In genomic region chr19:29657033-29657432, GRCm38 (mm10) we compare ENCODE assay signal across 26 mouse cellular contexts. TPM values are rescaled to one million over a fixed set of nuclear protein-coding genes. Genes with fewer than 3 reads are reported as not detected.
"Had no signal": no experiment of that assay in that cellular context is flagged by ENCODE, and none has a peak within 500 bp of the region (broad histone marks: within the 10 kb centered on the region; RNA-seq: fewer than 3 reads in every experiment).

No protein-coding gene starts in this region.

- DNase-seq: kidney, adult 9 months; kidney, postnatal 14 days; layer of hippocampus, adult 9-11 months; left cerebral cortex, postnatal 4 days; liver, postnatal 0 days; lung, embryonic 14.5 days; right cerebral cortex, postnatal 25 days; spleen, adult 18-20 months; thymus, postnatal 25 days had no signal

- H3K4me1 ChIP-seq: midbrain, embryonic 12.5 days; stomach, embryonic 15.5 days had no signal

- H3K9ac ChIP-seq: limb, embryonic 12.5 days; limb, embryonic 15.5 days; liver, embryonic 14.5 days; liver, postnatal 0 days; lung, embryonic 14.5 days; midbrain, embryonic 12.5 days; stomach, embryonic 15.5 days had no signal

- H3K4me2 ChIP-seq: limb, embryonic 12.5 days; limb, embryonic 15.5 days; liver, embryonic 11.5 days; lung, embryonic 14.5 days; midbrain, embryonic 12.5 days; stomach, embryonic 15.5 days had no signal

- H3K27me3 ChIP-seq: limb, embryonic 12.5 days; limb, embryonic 15.5 days; midbrain, embryonic 12.5 days; stomach, embryonic 15.5 days had no signal

- ATAC-seq: intestine, postnatal 0 days; liver, postnatal 0 days; lung, postnatal 0 days had no signal

- H3K4me3 ChIP-seq: layer of hippocampus, adult 2 months; limb, embryonic 12.5 days; limb, embryonic 15.5 days; midbrain, embryonic 12.5 days; stomach, embryonic 15.5 days had no signal

- H3K9me3 ChIP-seq: limb, embryonic 12.5 days; limb, embryonic 15.5 days; midbrain, embryonic 12.5 days; stomach, embryonic 15.5 days had no signal

- H3K27ac ChIP-seq: layer of hippocampus, adult 2 months; limb, embryonic 12.5 days; limb, embryonic 15.5 days; liver, embryonic 14.5 days; macrophage; midbrain, embryonic 12.5 days; stomach, embryonic 15.5 days had no signal

- H3K36me3 ChIP-seq: limb, embryonic 12.5 days; limb, embryonic 15.5 days; midbrain, embryonic 12.5 days; stomach, embryonic 15.5 days had no signal

RNA-seq across cellular contexts. Expression of gene Mlana, which starts 40.6 kb away (rescaled TPM):
- total RNA-seq: left cerebral cortex, postnatal 4 days; megakaryocyte, adult 5-6 weeks; midbrain, postnatal 0 days had no signal
- polyA plus RNA-seq: kidney, embryonic 16.5 days; large intestine, adult 2 months; limb, embryonic 12.5 days; liver, embryonic 11.5 days; liver, embryonic 14.5 days; liver, postnatal 0 days; lung, embryonic 14.5 days; midbrain, embryonic 12.5 days; midbrain, postnatal 0 days; neural tube, embryonic 11.5 days; neural tube, embryonic 14.5 days; stomach, embryonic 15.5 days; thymus, postnatal 0 days had no signal
